Mouse (Mus musculus): ENCODE measurements around the gene Fgfr2.

Fgfr2 gene

DNA sequence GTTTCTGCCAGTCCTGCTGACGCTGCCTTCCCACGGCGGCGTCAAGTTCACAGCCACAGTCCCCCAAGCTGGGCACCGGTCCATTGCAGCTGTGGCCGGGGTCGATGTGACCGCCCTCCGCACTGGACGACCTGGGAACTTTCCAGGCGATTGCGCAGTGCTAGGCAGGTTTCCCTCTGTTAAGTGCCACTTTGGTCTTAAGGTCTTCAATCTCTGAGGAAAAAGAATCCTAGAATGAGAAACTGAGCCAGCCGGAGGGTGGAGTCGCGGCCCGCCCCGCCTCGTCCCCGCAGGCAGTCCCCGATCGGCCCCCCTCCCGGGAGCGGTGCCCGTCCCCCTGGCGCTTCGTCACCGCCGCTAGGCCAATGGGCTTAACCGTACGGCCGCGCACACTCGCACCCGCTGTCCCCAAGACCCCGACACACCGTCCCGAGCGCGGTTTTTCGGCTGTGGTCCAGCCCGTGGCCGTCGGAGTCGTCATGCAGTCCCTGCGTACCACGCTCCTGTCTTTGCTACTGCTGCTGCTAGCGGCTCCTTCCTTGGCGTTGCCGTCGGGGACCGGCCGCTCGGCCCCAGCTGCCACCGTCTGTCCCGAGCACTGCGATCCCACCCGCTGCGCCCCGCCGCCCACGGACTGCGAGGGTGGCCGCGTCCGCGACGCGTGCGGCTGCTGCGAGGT is 2187.2 kb downstream of the Fgfr2 start, which contains the start of gene Htra1:
Gene Htra1, plus strand, starts transcription at position 319 of the 679 bp plus-strand sequence.
- in situ Hi-C loops (cut with MboI; ENCODE audit: unreplicated experiment in 2 of 2) = no loop called here

DNA sequence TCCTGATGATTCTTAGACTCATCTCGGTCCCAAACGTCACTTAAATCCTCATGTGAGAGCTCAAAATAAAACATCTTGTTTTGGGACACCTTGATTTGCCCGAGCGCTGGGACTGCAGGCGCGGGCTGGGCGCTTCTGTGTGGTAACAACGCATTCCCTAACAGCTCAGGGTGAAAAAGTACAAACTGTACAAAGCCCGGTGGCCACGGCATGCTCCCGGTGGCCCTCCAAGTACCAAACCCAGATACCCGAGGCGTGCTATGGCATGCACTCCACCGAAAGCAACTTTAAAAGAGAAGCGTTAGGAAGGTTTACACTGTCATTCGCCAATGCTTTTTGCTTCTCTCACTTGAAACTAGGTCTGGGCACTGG is 2187.7 kb downstream of the Fgfr2 start:
- in situ Hi-C loops (cut with MboI; ENCODE audit: unreplicated experiment in 2 of 2) = no loop called here

DNA sequence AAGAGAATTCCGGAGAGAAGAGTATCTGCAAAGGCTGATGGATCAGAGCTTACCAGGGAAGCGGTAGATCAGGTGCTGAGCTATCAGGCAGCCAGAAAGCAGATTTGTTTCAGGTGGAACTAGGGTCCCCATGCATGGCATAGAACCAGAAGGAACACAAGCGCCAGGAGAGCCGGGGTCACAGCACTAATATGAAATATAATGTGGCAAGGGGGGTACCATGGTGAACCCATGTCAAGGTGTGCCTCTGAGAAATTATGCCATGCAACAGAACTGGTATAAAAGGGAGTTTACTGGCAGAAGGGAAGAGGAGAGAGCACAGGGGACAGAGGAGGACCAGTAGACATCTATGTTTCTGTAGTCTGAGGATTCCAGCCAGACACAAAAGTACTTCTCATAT is 2188.5 kb downstream of the Fgfr2 start:
- in situ Hi-C loops (cut with MboI; ENCODE audit: unreplicated experiment in 2 of 2) = no loop called here

DNA sequence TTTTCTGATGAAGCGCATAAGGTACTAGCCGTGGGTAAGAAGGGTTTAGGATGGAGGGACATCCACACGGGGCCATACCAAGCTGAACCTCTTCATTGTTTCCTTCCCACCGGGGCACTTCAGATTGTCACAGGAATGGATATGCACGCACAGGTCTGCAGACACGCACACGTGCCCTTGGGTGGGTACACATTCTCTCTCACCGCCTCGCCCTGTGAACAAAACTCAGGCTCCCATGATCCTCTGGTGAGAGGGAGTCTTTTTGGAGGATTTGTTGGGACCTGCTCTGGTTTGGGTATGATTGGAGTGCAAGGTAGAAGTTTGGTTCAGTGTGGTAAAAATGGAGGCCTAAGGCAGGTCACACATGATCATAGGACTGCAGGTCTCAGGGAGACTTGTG is 2190.2 kb downstream of the Fgfr2 start:
- in situ Hi-C loops (cut with MboI; ENCODE audit: unreplicated experiment in 2 of 2) = no loop called here

DNA sequence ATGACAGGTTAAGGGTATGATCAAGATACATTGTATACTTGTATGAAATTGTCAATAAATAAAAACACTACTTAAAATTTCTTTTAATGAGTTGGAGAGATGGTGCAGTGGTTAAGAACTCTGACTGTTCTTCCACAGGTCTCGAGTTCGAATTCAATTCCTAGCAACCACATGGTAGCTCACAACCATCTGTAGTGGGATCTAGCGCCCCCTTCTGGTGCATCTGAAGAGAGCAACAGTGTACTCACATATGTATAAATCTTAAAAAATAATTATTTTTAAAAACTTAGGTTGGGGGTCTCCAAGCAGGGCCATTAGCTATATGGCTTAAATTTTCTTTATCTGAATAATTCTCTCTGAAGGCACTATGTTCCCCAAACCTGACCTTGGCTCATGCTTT is 2192.7 kb downstream of the Fgfr2 start:
- in situ Hi-C loops (cut with MboI; ENCODE audit: unreplicated experiment in 2 of 2) = no loop called here

DNA sequence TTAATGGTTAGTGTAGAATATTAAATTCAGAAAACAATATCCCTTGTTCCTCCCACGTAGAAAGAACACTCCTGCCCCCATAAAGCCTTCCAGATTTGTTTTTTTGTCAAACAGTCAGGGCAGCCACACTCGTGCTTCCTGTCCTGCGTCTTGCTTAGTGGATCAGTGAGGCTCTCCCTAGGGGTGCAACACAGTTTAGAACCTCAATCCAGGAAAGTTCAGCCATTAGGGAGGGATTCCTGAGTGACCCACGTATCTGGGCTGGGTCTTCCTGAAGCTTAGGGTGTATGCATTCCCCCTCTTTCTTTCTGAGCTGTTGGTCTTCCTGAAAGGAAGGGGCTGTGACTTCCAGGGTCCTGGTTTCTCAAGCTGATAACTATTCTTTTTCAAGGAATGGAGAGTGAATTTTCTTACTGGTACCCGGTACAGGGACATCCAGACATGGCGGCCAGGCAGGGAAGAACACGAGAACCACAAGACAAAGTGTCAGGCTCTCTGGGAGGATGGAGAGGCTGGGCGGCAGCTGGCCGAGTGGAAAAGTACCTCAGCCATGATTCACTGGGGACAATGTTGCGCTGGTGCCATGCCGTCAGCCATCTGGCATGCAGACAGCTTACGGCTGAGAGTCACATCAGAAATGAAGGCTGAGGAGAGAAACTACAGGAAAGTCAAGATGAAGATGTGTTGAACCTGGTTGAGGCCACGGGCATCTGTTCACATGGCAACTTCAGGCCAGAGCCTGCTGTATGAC is 2200.0 kb downstream of the Fgfr2 start:
- in situ Hi-C loops (cut with MboI; ENCODE audit: unreplicated experiment in 2 of 2) = loop anchor here in 1 of 2 experiments (25.0 kb wide), 1 partner anchor 1261 kb away; no protein-coding TSS in a partner anchor

DNA sequence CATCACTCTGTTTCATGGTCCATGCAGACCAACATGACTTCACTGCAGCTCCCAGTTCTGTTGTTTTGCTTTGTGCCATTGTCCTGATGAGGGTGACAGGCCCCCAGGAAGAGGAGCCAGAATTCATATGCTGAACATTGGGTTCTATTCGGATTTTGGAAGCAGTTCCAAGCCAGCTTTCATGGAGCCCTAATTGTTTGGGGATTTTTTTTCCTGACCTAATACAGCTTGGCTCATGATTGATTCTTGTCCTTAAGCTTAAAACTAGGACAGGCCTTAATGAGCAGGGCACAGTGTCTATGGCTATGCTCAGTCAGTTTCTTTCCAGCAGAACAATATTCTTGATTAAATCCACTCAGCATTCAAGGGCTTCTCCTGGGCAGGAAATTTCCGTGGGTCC is 2204.9 kb downstream of the Fgfr2 start:
- in situ Hi-C loops (cut with MboI; ENCODE audit: unreplicated experiment in 2 of 2) = loop anchor here (5.0 to 25.0 kb wide), 2 partner anchors 146 to 1256 kb away; partner anchors contain the start of gene Btbd16 (in 1 of the 2)

DNA sequence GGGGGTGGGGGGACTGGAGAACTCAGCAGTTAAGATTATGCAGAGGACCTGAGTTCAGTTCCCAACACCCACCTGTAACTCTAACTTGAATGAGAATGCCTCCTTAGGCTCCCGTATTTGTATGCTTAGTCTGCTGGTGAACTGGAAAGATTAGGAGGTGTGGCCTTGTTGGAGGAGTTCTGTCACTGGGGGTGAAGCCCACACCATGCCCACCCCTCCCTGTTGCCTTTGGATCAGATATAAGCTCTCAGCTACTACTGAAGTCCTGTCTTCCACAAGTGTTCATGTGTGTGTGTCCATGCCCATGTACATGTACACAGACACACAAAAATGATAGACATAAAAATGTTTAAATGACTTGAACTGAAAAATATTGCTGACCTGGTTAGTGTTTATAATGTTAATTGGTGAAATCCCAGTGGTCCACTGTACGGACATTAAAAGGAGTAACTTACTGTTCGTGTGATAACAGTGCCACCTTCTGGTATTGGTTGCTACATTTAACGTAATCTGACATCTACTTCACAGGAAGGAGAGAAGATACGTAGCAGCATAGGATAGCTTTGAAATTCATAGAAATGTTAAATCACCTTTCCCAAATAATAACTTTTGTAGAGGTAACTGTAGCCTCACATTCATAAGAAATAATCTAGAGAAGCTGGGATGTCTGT is 2208.3 kb downstream of the Fgfr2 start:
- in situ Hi-C loops (cut with MboI; ENCODE audit: unreplicated experiment in 2 of 2) = loop anchor here (5.0 to 25.0 kb wide), 3 partner anchors 143 to 1253 kb away; partner anchors contain the start of gene Btbd16 (in 1 of the 2)

DNA sequence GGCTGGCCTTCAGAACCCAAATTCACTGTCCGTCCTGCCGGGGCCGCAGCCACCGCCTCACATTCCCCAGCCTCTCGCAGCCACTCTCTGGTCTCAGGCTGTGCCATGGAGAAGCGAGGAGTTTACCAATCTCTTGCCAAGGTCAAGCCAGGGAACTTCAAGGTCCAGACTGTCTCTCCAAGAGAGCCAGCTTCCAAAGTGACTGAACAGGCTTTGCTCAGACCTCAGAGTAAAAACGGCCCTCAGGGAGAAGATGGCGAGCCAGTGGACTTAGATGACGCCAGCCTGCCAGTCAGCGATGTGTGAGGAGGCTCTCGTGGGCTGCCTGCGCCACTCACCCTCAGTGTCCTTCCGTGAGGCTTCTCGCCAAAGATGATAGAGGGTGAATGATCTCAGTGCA is 2212.3 kb downstream of the Fgfr2 start:
- in situ Hi-C loops (cut with MboI; ENCODE audit: unreplicated experiment in 2 of 2) = loop anchor here in 1 of 2 experiments (5.0 to 25.0 kb wide), 2 partner anchors 149 to 1249 kb away; no protein-coding TSS in a partner anchor

DNA sequence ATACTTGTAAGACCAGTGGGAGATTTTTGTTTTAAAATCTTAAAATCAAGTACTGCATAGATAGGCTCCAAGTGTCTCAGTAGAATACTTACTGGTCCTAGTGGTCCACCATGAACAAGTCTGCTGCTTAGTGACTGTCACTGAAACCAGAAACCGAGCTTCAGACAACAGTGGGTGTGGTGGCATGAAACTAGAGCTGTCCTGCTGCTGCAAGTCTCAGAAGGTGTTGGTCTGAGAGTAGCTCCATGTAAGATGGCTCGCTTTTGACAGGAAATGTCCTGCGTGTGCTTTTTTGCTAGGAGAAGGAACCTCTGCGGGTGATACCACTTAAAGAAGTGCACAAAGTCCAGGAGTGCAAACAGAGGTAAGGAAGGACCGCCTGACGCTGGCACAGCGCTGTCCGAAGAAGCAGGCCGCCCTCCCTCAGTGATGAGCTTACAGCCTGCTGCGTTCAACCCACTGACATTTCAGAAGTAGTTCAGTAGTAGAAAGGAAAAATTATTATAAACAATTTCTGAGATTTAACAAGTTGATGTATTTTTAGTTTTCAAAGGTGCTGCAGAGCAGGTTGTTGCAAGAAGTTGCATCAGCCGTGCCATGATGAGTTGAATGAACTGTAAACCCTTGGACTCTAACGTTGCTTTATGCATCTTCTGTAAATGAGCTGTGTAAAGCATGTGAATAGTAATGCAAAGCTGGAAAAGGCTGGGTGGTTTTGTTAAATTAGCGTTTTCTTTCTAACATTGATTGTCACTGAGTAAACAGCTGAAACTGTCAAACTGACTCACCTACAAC is 2218.4 kb downstream of the Fgfr2 start:
- in situ Hi-C loops (cut with MboI; ENCODE audit: unreplicated experiment in 2 of 2) = loop anchor here in 1 of 2 experiments (25.0 kb wide), 1 partner anchor 1242 kb away; no protein-coding TSS in a partner anchor

DNA sequence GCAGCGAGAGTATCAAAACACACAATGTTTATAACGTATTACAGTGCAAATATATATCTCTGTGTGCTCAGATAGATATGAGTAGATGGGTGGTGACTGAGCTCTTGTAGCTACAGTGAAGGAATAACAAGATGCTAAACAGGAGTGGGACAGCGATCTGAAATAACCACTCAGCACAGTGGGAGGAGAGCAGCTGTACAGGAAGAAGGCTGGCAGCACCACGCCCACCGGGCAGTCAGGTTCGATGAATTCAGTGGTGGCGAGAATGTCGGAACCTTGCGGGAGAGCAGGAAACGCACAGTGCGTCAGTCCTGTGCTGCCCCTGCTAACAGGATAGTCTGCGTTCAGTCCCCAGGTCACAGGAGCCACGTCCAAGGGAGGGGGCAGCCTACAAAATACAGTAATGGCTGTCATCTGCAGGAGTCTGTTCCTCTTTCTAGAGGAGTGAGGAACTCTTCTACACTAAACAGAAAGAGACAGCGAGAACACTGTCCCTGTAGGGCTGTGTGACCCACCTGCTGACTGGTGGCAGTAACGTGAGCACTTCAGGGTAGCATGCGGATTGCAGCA is 2219.6 kb downstream of the Fgfr2 start:
- in situ Hi-C loops (cut with MboI; ENCODE audit: unreplicated experiment in 2 of 2) = loop anchor here in 1 of 2 experiments (25.0 kb wide), 1 partner anchor 1241 kb away; no protein-coding TSS in a partner anchor

DNA sequence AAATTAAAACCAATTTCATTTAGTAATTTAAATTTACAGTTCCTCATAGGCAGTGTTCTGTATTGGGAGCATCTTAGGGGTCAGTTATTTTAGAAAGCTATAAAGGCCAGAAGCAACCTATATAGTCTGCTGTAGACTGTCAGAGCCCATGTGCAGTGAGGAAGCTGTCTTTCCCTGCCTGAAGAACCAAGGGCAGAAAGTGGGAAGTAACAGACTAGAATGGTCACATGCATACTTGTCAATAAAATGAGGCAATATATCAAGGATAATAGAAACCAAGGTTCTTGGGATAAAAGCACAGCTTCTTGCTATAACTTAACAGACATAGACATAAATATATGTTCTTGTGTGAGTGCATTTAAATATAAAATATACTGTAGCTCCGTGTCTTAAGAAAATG is 2220.2 kb downstream of the Fgfr2 start:
- in situ Hi-C loops (cut with MboI; ENCODE audit: unreplicated experiment in 2 of 2) = loop anchor here in 1 of 2 experiments (25.0 kb wide), 1 partner anchor 1241 kb away; no protein-coding TSS in a partner anchor

DNA sequence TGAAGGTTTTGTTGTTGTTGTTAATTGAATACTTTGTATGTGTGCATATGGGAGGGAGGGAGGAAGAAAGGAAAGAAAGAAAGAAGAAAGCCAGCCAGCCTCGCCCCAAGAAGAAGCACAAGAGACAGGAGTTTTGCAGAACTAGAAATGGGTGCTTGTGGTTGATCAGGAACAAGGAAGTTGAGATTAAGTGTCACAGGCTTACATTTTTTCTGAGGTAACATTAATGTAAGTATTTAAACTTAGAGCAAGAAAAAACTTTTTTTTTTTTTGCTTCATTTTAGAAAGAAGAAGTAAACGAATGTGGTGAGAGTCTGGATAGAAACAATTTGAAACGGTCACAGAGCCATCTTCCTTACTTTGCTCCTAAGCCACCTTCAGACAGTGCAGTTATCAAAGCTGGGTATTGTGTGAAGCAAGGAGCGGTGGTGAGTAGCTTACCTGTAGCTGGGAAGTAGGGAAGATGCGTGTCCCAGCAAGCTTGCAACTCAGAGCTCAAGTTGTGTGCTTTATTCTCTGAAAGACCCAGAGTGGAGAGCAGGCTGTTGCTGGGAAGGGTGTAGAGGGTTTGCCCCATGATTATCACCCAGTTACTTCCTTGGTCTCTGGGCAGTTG is 2222.8 kb downstream of the Fgfr2 start:
- in situ Hi-C loops (cut with MboI; ENCODE audit: unreplicated experiment in 2 of 2) = loop anchor here in 1 of 2 experiments (25.0 kb wide), 1 partner anchor 1238 kb away; no protein-coding TSS in a partner anchor

DNA sequence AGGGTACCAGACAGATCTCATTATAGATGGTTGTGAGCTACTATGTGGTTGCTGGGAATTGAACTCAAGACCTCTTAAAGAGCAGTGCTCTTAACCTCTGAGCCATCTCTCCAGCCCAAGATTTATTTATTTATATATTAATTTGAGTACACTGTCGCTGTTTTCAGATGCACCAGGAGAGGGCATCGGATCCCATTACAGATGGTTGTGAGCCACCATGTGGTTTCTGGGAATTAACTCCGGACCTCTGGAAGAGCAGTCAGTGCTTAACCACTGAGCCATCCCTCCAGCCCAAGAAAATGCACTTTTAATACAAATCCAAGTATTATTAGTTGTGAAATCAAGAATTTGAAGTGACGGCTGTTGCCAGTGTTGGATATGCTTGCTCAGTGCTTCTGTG is 2224.8 kb downstream of the Fgfr2 start:
- in situ Hi-C loops (cut with MboI; ENCODE audit: unreplicated experiment in 2 of 2) = no loop called here

DNA sequence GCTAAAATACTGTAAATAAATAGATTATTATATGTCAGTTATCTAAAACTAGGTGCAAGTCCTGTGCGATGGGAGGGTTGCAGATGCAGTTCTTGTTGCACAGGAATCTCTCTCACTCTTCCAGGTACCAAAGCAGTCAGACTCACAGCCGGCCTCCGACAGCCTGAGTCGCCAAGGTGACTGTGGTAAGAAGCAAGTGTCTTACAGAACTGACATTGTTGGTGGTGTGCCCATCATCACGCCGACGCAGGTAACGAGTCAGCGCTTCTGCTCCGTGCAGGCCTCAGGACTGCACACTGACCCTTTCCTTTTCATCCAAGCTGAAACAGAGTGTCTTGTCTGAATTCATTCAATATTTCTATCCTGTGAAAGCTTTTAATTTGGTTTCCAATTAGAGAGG is 2225.9 kb downstream of the Fgfr2 start:
- in situ Hi-C loops (cut with MboI; ENCODE audit: unreplicated experiment in 2 of 2) = no loop called here

DNA sequence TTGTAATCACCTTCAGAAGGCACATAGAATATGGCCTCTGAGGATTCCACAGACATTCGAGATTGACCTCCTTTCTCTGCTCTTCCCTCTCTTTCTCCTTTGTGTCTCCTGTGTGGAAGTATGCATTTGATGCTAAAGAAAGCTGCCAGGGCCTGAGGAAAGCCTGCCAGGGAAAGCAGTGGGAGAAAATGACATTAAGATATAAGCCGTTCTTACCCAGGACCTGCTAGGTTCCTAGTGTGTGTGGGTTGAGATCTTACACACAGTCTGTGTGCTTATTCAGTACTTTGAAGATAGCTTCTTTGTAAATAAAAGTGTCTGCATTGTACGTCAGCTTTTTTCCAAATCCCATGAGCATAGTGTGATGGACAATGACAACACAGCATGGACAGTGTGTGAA is 2227.1 kb downstream of the Fgfr2 start:
- in situ Hi-C loops (cut with MboI; ENCODE audit: unreplicated experiment in 2 of 2) = no loop called here

DNA sequence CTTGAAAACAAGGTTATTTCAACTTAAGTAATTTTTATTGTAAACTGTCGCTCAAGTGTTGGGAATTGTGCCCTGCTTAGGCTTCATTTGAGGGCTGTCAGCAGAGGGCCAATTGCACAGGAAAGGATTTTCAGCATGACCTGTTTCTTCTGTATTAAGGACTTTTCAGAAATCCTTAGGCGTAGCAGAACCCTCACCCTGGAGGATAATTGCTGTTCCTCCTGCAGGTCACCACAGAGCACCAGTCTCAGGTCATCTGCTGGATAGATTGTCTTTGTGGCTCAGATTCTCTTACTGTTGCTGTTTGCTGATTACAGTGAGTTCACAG is 2227.6 kb downstream of the Fgfr2 start:
- in situ Hi-C loops (cut with MboI; ENCODE audit: unreplicated experiment in 2 of 2) = no loop called here

DNA sequence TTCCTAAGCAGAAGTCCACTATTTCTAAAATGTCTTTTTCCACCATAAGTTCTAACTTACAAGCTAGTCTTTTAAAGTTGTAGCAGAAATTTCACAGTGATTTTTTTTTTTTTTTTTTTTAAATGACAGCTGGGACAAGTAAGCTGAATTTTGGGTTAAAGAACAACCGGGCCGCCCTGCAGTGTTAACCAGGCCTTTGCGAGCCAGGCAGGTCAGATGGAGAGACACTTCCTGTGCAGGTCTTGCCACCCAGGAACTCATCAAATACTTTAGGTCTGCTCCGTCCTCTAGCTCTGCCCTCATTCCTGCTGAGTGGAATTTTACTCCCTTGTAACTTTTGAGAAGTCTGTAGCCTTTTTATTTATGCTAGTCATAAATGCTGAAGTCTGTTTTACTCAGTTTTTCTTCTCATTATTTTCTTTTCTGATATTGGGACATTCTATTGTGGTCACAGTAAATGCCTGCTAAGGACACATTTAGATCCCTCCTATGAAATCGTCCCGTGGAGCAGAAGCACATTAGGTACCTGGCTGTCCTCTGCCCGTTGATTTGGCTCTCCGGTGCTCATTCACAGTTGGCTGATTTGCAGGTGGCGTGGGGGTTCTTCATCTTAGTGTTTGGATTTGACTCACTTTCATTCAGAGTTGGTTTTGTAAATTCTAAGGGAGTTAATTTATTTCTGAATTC is 2228.1 kb downstream of the Fgfr2 start:
- in situ Hi-C loops (cut with MboI; ENCODE audit: unreplicated experiment in 2 of 2) = no loop called here

DNA sequence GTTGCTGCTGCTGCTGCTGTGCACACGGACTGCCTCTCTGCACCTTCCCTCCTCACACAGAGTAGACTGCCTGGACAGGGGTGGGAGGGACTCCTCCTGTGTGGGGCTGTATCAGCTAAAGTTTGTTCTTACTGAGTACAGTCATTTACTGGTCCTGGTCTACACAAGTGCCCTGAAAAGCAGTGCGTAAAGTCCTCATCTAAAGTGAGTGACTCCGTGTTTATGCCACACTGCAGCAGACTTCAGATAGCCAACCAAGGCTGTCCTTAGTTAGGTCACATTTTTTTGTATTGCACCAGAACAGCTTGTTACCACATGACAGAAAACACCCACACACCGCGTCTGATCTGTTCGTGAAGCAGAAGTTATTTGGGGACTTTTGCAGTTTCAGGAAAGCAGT is 2230.2 kb downstream of the Fgfr2 start:
- in situ Hi-C loops (cut with MboI; ENCODE audit: unreplicated experiment in 2 of 2) = no loop called here
